Mouse (Mus musculus) kidney, adult 2 months (tissue): ENCODE results near the gene Noxred1.

Experiments used
- CTCF ChIP-seq: fragments of 200-500 bp; conservative IDR thresholded peaks from 2 replicates; pipeline ENCODE4 v1.5.1; 2011; ENCODE audit warnings: low read depth, mild to moderate bottlenecking, control low read depth, low read length, moderate library complexity, mixed read lengths; ENCODE audit not compliant: insufficient read depth, insufficient read length
- POLR2A ChIP-seq: fragments of 200-500 bp; IDR thresholded peaks from one replicate; pipeline ENCODE4 v1.6.1; 2011; ENCODE audit warnings: low read depth, low read length, control low read depth

DNA sequence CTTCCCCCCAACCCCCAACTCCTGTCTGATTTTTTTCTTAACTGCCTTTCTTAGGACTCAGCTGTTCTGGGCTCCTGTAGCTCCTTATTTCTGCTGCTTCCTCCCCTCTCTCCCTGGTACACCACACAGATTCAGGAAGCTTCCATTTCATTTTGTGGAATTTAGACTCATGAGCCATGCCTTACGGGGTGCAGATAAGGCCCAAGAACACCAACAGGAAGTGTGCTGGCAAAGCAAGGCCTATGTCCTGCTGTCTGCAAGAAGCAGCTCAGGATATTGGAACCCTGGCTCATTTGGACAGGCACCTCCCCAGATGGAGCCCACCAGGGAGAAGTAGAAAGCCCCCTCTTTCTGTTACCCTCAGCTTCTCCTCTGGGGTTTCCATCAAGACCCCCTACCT, 43.2 kb upstream of the Noxred1 start:
- TF ChIP-seq CTCF (no peak), POLR2A (no peak)
